Mouse (Mus musculus) midbrain, embryonic 11.5 days (tissue): ENCODE results near the gene Ppp1r3c. TPM values are rescaled to one million over a fixed set of nuclear protein-coding genes. Genes with fewer than 3 reads are reported as not detected.

Experiments used
- ATAC-seq: fragments of 200-750 bp; cut with Nextera tagmentation; 2 replicates; pipeline ENCODE4 v1.8.0; 2017; ENCODE audit warnings: moderate TSS enrichment, moderate library complexity; ENCODE audit not compliant: low FRiP score
- DNase-seq: peaks from one replicate; pipeline ENCODE4 v3.0.0; 2015; ENCODE audit warnings: low spot score; ENCODE audit errors: missing footprints
- H3K27ac ChIP-seq: fragments of 300-500 bp; sonication (generic); 2 replicates; pipeline ENCODE4 v1.5.1; 2014; ENCODE audit warnings: low read depth, low read length
- H3K27me3 ChIP-seq: fragments of 300-500 bp; sonication (generic); 2 replicates; pipeline ENCODE4 v1.6.1; 2014; ENCODE audit warnings: mild to moderate bottlenecking, low read length, moderate library complexity, mixed read lengths; ENCODE audit not compliant: control insufficient read depth, insufficient read depth
- H3K36me3 ChIP-seq: fragments of 300-500 bp; sonication (generic); 2 replicates; pipeline ENCODE4 v1.6.1; 2014; ENCODE audit warnings: mild to moderate bottlenecking, low read length, moderate library complexity, mixed read lengths; ENCODE audit not compliant: control insufficient read depth, insufficient read depth
- H3K4me1 ChIP-seq: fragments of 300-500 bp; sonication (generic); 2 replicates; pipeline ENCODE4 v1.6.1; 2014; ENCODE audit warnings: low read length; ENCODE audit not compliant: control insufficient read depth, insufficient read depth
- H3K4me2 ChIP-seq: fragments of 300-500 bp; sonication (generic); 2 replicates; pipeline ENCODE4 v1.6.1; 2014; ENCODE audit warnings: mild to moderate bottlenecking, moderate library complexity
- H3K4me3 ChIP-seq: fragments of 300-500 bp; sonication (generic); 2 replicates; pipeline ENCODE4 v1.5.1; 2014; ENCODE audit warnings: low read depth, low read length
- H3K9ac ChIP-seq: fragments of 300-500 bp; sonication (generic); 2 replicates; pipeline ENCODE4 v1.6.1; 2014; ENCODE audit warnings: low read length
- H3K9me3 ChIP-seq: fragments of 300-500 bp; sonication (generic); 2 replicates; pipeline ENCODE4 v1.6.1; 2016; ENCODE audit warnings: low read length; ENCODE audit not compliant: control insufficient read depth
- WGBS: fragments of 180-500 bp; shearing (Covaris S2); extraction: QIAGEN DNeasy Blood & Tissue Kit; methylation state at CpG from one replicate; pipeline ENCODE4 v1.1.7; 2014; 5-methylcytosine and 5-hydroxymethylcytosine counted together
- polyA plus RNA-seq: library from polyadenylated mRNA; unstranded; fragments of >200 nt; fragmentation: Nextera tagmentation; extraction: Ambion mirVana; gene quantifications from 2 replicates; pipeline ENCODE4 v1.2.1, GENCODE M21; 2014

The Ppp1r3c gene
- polyA plus RNA-seq, 1 experiment from 2014 or later: 2.2 TPM

DNA sequence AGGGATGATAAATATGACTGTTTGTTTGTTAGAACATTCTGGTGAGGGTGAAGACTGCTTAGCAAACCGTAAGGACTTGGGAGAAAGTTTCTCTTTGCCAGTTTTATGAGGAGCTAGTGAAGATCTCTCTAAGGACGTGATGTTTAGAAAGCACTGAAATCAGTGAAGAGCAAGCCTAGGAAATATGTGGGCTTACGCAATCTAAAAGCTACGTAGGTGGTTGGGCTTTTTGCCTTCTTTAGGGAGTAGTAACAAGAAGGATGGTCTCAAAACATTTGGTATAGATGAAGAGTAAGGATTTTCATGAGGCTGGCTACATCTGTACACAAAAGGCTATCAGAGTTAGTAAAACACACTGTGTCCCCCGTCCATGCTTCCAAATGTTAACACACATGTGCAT, 28.0 kb upstream of the Ppp1r3c start:
- Histone ChIP-seq H3K27ac (no peak overlapping the region), H3K9me3 (no peaks in the 10 kb centered on the region), H3K36me3 (no peaks in the 10 kb centered on the region), H3K9ac (no peak overlapping the region), H3K4me3 (no peak overlapping the region), H3K4me2 (no peak overlapping the region), H3K27me3 (no peaks in the 10 kb centered on the region), H3K4me1 (no peaks in the 10 kb centered on the region)
- 89% methylated on average over 5 of the region's 5 CpGs for WGBS
- no peak for ATAC-seq
- DNase-seq: no peak

- H3K4me1 ChIP-seq: no peaks in the 10 kb centered on the region
- H3K27ac ChIP-seq: no peak overlapping the region
- H3K36me3 ChIP-seq: no peaks in the 10 kb centered on the region
- H3K9ac ChIP-seq: no peak overlapping the region
- H3K27me3 ChIP-seq: no peaks in the 10 kb centered on the region
- H3K4me3 ChIP-seq: no peak overlapping the region
- no peak overlapping the region for H3K4me2 ChIP-seq
- no peak for DNase-seq
- no peak for ATAC-seq
- no peaks in the 10 kb centered on the region for H3K9me3 ChIP-seq
These were observed 12.5 kb upstream of the Ppp1r3c start for GRCm38 (mm10) chr19:36748996-36749395.

DNA sequence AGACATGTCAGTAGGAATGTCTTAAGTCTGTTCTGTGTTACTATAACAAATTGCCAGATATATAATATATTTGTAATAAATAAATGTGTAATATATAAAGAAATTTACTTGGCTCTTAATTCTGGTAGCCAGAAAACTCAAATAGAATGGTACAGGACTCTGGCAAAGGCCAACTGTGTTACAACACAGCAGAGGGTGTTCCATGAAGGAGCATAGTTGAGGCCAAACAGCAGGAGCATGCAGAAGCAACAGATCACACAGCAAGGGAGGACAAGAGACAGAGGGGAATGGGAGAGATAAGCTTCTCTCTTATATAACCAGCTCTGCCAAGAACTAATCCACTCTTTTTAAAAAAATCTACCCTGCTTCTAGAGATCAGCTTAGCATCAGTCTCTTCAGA, 5.9 kb upstream of the Ppp1r3c start:
- H3K4me3 ChIP-seq: no peak overlapping the region
- H3K4me2 ChIP-seq: no peak overlapping the region
- no peaks in the 10 kb centered on the region for H3K27me3 ChIP-seq
- H3K4me1 ChIP-seq: no peaks in the 10 kb centered on the region
- ATAC-seq: no peak
- no peak overlapping the region for H3K9ac ChIP-seq
- no peak overlapping the region for H3K27ac ChIP-seq
- H3K36me3 ChIP-seq: no peaks in the 10 kb centered on the region
- H3K9me3 ChIP-seq: no peaks in the 10 kb centered on the region
- no peak for DNase-seq

- DNase-seq: no peak
- Histone ChIP-seq H3K4me2 (no peak overlapping the region), H3K36me3 (no peaks in the 10 kb centered on the region), H3K4me1 (no peaks in the 10 kb centered on the region), H3K9ac (no peak overlapping the region), H3K27me3 (no peaks in the 10 kb centered on the region; the same call in 1 of the 2 replicates), H3K4me3 (no peak overlapping the region), H3K9me3 (no peaks in the 10 kb centered on the region), H3K27ac (no peak overlapping the region)
- no peak for ATAC-seq
- WGBS: 67% methylated on average over 7 of the region's 7 CpGs
These were observed 3.2 kb upstream of the Ppp1r3c start for GRCm38 (mm10) chr19:36739566-36740211.

DNA sequence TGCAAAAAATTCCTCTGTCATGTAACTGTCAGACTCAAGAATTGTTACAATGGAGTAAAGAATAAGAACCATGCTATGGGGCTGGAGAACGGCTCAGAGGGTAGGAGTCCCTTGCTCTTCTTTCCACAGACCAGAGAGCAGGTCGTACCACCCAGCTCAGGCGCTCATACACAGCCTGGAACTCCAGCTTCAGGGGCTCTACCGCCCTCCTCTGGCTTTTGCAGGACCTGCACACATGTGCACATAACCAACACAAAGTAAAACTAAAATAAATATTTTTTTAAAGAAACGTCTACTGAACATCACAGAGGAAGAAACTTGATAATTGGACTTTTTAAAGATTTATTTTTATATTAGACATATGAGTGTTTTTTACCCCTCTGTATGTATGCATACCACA, 1.6 kb upstream of the Ppp1r3c start:
- no peaks in the 10 kb centered on the region for H3K9me3 ChIP-seq
- H3K27ac ChIP-seq: no peak overlapping the region
- no peak overlapping the region for H3K9ac ChIP-seq
- 81% methylated on average over 5 of the region's 5 CpGs for WGBS
- no peak overlapping the region for H3K4me3 ChIP-seq
- DNase-seq (no peak), ATAC-seq (no peak)
- no peaks in the 10 kb centered on the region; the same call in 1 of the 2 replicates for H3K27me3 ChIP-seq
- no peaks in the 10 kb centered on the region for H3K4me1 ChIP-seq
- H3K36me3 ChIP-seq: no peaks in the 10 kb centered on the region
- no peak overlapping the region for H3K4me2 ChIP-seq

DNA sequence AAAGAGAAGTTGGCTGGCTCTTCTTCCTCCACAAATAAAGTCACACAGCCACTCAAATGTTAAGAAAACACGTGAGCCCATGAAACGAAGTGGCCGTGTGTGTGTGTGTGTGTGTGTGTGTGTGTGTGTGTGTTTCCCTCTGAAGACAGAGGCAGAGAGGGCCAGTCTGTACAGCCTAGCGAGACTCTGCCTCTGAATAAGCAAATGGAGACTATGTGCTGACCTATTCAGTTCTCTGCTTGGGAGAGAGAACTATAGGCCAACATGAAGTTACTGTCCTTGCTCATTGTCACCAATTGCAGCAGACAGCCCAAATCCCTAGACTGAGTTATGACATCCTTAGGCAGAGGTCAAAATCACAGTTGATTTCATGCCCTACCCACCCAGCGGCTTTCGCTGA, 634 bp upstream of the Ppp1r3c start:
- Histone ChIP-seq H3K27me3 (no peaks in the 10 kb centered on the region; the same call in 1 of the 2 replicates), H3K4me2 (peak overlapping the region; percentile 59), H3K27ac (peak overlapping the region; percentile 41; the same call in 1 of the 2 replicates), H3K9me3 (no peaks in the 10 kb centered on the region), H3K4me1 (no peaks in the 10 kb centered on the region), H3K36me3 (no peaks in the 10 kb centered on the region), H3K4me3 (peak overlapping the region; percentile 34), H3K9ac (peak overlapping the region; percentile 75)
- WGBS: 52% methylated on average over 6 of the region's 6 CpGs
- ATAC-seq (peak; percentile 66), DNase-seq (no peak)

- Histone ChIP-seq H3K27ac (no peak overlapping the region), H3K27me3 (no peaks in the 10 kb centered on the region; the same call in 1 of the 2 replicates), H3K4me2 (no peak overlapping the region), H3K4me3 (no peak overlapping the region), H3K36me3 (no peaks in the 10 kb centered on the region), H3K4me1 (no peaks in the 10 kb centered on the region), H3K9ac (no peak overlapping the region), H3K9me3 (no peaks in the 10 kb centered on the region)
- WGBS: 82% methylated on average over 10 of the region's 10 CpGs
- no peak for ATAC-seq
- no peak for DNase-seq
These were observed 2.0 kb downstream of the Ppp1r3c start for GRCm38 (mm10) chr19:36734308-36735038.

DNA sequence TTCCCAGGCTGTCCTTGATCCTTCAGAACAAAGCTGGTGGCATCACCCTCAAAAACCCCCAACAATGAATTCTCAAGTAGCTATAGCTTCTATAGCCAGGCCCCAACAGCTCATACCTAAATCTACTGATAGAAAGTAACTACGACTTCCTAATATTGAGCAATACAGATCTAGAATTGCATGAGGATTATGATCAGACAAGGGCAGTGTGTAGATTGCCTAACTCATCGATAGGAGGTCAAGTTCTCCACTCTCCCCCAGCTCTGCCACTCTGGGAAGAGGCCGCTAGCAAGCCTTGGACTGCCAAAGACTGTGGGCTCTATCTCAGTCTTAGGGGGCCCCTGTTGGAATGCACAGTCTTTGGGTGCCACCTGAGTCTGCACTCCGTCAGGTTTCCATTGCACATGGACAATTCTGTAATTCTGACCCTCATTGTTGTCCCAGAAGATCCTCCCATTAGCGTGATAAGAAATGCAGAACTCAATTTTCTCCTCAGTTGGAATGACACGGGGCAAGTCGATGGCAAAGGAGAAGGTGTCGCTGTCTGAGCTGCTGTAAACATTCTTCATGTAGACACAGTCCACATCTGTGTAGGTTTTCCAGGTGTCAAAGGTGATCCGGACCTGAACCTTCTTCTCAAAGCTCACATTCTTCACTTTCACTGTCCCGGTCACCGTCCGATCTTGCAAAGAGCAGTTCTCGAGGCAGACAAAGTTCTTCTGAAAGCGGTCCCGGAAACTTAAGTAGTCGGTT, 3.1 kb downstream of the Ppp1r3c start:
- H3K9ac ChIP-seq: no peak overlapping the region
- no peak overlapping the region for H3K27ac ChIP-seq
- no peak overlapping the region for H3K4me3 ChIP-seq
- 93% methylated on average over 16 of the region's 16 CpGs for WGBS
- ATAC-seq (no peak), DNase-seq (no peak)
- H3K27me3 ChIP-seq: no peaks in the 10 kb centered on the region; the same call in 1 of the 2 replicates
- no peaks in the 10 kb centered on the region for H3K4me1 ChIP-seq
- no peak overlapping the region for H3K4me2 ChIP-seq
- H3K9me3 ChIP-seq: no peaks in the 10 kb centered on the region
- H3K36me3 ChIP-seq: no peaks in the 10 kb centered on the region

DNA sequence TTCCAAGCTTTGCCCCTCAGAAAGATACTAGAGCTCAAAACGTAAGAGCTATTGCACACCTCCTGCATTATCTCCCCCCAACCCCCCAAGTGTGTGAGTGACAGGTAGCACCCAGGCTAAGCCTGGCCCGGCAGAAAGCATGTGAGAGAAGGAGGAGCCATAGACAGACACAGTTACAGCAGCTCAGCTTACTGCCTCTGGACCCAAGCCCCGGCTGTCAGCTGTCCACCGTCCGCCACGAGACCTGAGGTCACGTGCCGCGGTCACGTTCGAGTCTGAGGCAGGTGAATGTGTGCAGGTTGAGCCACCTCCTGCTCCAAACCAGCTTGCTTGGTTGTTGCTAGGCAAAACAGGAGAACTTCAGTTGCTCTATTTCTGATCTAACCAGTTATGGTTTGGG, 5.1 kb downstream of the Ppp1r3c start:
- no peaks in the 10 kb centered on the region for H3K9me3 ChIP-seq
- H3K4me2 ChIP-seq: no peak overlapping the region
- no peak for ATAC-seq
- DNase-seq: no peak
- no peaks in the 10 kb centered on the region; the same call in 1 of the 2 replicates for H3K27me3 ChIP-seq
- no peak overlapping the region for H3K9ac ChIP-seq
- H3K4me3 ChIP-seq: no peak overlapping the region
- no peaks in the 10 kb centered on the region for H3K4me1 ChIP-seq
- no peaks in the 10 kb centered on the region for H3K36me3 ChIP-seq
- no peak overlapping the region for H3K27ac ChIP-seq
- 93% methylated on average over 11 of the region's 11 CpGs for WGBS
